Mouse (Mus musculus) stomach, embryonic 14.5 days (tissue): ENCODE data around the gene Rab44. TPM values are rescaled to one million over a fixed set of nuclear protein-coding genes. Genes with fewer than 3 reads are reported as not detected.

ENCODE experiments used
- ATAC-seq: fragments of 200-750 bp; cut with Nextera tagmentation; 2 replicates; pipeline ENCODE4 v1.8.0; 2017; ENCODE audit warnings: low read depth, moderate TSS enrichment; ENCODE audit not compliant: insufficient number of reproducible peaks, insufficient read depth, low FRiP score
- H3K27ac ChIP-seq: fragments of 300-500 bp; sonication (generic); 2 replicates; pipeline ENCODE4 v1.5.1; 2014; ENCODE audit warnings: mild to moderate bottlenecking, low read length, moderate library complexity, mixed read lengths
- H3K27me3 ChIP-seq: fragments of 300-500 bp; sonication (generic); 2 replicates; pipeline ENCODE4 v1.6.1; 2014; ENCODE audit warnings: low read length, control low read depth, mixed read lengths; ENCODE audit not compliant: control insufficient read depth, insufficient read depth
- H3K36me3 ChIP-seq: fragments of 300-500 bp; sonication (generic); 2 replicates; pipeline ENCODE4 v1.6.1; 2014; ENCODE audit warnings: mild to moderate bottlenecking, control low read depth, low read length, moderate library complexity, mixed read lengths; ENCODE audit not compliant: control insufficient read depth, insufficient read depth
- H3K4me1 ChIP-seq: fragments of 300-500 bp; sonication (generic); 2 replicates; pipeline ENCODE4 v1.6.1; 2014; ENCODE audit warnings: low read length, control low read depth, mixed read lengths; ENCODE audit not compliant: control insufficient read depth, insufficient read depth
- H3K4me2 ChIP-seq: fragments of 300-500 bp; sonication (generic); replicated peaks from 2 replicates; pipeline ENCODE4 v1.6.1; 2014; ENCODE audit warnings: low read depth, low read length, control low read depth
- H3K4me3 ChIP-seq: fragments of 300-500 bp; sonication (generic); 2 replicates; pipeline ENCODE4 v1.5.1; 2014; ENCODE audit warnings: low read depth, low read length, control low read depth
- H3K9ac ChIP-seq: fragments of 300-500 bp; sonication (generic); replicated peaks from 2 replicates; pipeline ENCODE4 v1.6.1; 2014; ENCODE audit warnings: low read depth, mild to moderate bottlenecking, control low read depth, low read length, moderate library complexity, mixed read lengths
- H3K9me3 ChIP-seq: fragments of 300-500 bp; sonication (generic); 2 replicates; pipeline ENCODE4 v1.6.1; 2016; ENCODE audit warnings: low read depth, low read length, control low read depth; ENCODE audit not compliant: control insufficient read depth
- WGBS: fragments of 180-500 bp; shearing (Covaris S2); extraction: QIAGEN DNeasy Blood & Tissue Kit; methylation state at CpG from one replicate; pipeline ENCODE4 v1.1.7; 2014; 5-methylcytosine and 5-hydroxymethylcytosine counted together
- polyA plus RNA-seq: library from polyadenylated mRNA; unstranded; fragments of >200 nt; fragmentation: Nextera tagmentation; extraction: Ambion mirVana; gene quantifications from 2 replicates; pipeline ENCODE4 v1.2.1, GENCODE M21; 2014

The Rab44 gene
- polyA plus RNA-seq, 1 experiment from 2014 or later: 0.39 TPM

DNA sequence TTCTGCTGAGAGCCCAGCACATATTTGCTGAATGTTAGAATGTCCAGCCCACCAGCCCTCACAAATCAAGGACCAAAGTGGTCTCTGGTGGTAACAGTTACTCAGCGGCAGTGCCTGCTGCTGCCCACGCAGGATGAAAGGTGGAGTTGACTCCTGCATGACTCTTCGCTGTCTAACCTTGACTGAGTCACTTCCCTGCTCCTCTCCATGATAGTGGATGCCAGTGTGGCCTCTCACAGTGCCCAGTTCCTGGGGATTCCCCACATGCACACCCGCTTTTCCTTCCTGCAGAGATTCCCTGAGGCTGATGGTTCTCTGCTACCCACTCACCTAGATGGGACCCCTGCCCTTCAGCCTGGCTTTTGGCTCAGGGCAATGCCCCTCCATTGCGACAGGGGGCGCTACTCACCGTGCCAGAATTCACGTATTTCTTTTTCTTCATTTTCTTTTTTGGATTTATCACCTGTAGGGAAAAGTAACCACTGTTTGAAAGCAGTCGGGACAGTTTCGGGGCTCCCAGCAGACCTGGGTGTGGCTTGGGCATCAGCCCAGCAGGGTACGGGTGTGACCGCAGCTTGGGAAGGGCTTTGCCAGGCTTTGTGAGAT is 55.2 kb downstream of the Rab44 start:
- Histone ChIP-seq H3K4me3 (no peak overlapping the region), H3K27ac (no peak overlapping the region), H3K4me1 (peaks cover 18% of the 10 kb centered on the region), H3K27me3 (no peaks in the 10 kb centered on the region), H3K9me3 (no peaks in the 10 kb centered on the region), H3K4me2 (no peak overlapping the region), H3K9ac (no peak overlapping the region), H3K36me3 (no peaks in the 10 kb centered on the region)
- 72% methylated on average over 12 of the region's 12 CpGs for WGBS
- no peak for ATAC-seq

DNA sequence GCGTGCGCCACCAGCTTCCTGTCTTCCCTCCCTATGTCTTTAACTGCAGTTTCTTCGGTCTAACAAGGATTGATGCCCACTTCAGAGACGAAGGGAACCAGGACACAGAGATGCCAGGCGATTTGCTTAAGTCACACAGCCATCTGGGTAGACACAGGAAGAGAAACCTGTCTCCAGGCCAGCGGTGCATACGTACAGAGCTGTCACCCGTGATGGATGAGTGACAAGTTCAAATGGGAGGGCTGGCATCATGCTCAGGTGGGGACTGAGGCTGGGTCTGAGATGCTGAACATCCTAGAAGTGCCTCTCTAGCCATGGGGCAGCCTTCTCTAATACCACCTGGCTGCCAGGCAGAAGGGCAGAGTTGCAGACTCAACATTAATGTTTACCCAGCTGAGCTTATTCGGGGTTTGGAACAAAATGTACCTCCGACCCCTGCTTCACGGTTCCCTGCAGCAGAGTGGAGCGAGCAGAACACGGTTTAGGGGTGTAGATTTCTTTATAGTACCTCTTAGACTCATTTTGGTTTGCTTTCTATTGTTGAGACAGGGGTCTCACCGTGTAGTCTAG is 56.6 kb downstream of the Rab44 start:
- H3K4me1 ChIP-seq: peaks cover 7% of the 10 kb centered on the region; the same call in 1 of the 2 replicates
- WGBS: 61% methylated on average over 14 of the region's 14 CpGs
- H3K27ac ChIP-seq: no peak overlapping the region
- H3K9ac ChIP-seq: no peak overlapping the region
- no peak for ATAC-seq
- no peak overlapping the region for H3K4me3 ChIP-seq
- no peaks in the 10 kb centered on the region for H3K27me3 ChIP-seq
- H3K4me2 ChIP-seq: no peak overlapping the region
- no peaks in the 10 kb centered on the region for H3K9me3 ChIP-seq
- no peaks in the 10 kb centered on the region for H3K36me3 ChIP-seq

DNA sequence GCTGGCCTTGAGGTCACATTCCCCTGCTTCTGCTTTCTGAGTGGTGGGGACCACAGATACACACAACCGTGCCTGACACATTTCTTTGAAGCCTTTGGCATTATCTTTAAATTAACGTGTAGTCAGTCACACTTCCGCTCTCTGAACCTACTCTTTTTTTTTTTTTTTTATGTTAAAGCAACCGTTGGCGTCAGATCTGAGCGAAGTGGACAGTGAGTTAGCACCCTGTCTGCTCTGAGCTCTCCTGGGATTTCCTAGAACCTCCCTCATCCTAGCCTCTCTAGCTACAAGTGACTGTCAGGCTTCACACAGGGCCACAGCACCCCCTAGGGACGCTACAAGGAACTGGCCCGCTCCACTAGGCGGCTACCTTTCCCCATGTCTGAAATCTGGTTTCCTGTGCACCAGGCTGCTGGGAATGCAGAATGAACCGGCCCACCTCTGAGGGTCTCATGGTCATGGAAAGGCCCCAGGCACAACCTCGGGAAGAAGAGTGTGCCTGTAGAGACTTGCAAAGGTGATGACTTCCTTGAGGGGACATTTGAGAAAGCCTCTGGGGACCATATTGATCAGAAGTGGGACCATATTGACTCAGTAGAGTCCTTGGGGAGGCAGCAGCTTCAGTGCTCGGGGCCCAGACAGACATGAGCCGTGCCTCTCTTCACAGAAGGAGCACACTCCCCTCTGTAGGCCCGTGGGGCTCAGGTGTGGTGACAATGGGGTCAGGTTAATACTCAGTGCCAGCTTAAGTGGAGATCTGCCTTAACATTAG is 57.2 kb downstream of the Rab44 start:
- 0 out of 2 replicates have a peak, but pooled peaks cover under 1% of the 10 kb centered on the region for H3K4me1 ChIP-seq
- no peak overlapping the region for H3K9ac ChIP-seq
- H3K27ac ChIP-seq: no peak overlapping the region
- no peaks in the 10 kb centered on the region for H3K27me3 ChIP-seq
- 20% methylated on average over 14 of the region's 14 CpGs for WGBS
- H3K4me3 ChIP-seq: no peak overlapping the region
- ATAC-seq: peak; percentile 63; the same call in 1 of the 2 replicates
- H3K4me2 ChIP-seq: no peak overlapping the region
- H3K36me3 ChIP-seq: no peaks in the 10 kb centered on the region
- H3K9me3 ChIP-seq: no peaks in the 10 kb centered on the region

DNA sequence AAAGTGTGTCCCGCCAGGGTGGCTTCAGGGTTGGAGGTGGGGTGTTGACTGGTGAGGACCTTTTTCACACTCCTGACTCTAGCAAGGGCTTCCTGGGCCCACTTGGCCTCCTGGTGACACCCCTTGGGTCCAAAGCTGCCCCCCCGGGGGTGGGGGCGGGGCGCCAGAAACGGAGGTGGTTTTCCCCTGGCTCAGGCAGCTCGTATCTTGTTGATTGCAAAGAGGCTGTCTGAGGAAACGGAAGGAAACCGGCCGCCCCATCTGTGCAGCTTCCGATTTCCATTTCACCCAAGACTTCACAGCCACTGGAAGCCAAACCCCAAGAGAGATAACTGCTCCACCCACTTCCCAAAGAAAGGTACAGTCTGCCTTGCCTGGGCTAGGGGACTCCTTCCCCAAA is 58.1 kb downstream of the Rab44 start:
- Histone ChIP-seq H3K36me3 (no peaks in the 10 kb centered on the region), H3K9ac (no peak overlapping the region), H3K4me2 (no peak overlapping the region), H3K4me1 (peaks cover 3% of the 10 kb centered on the region; the same call in 1 of the 2 replicates), H3K27me3 (no peaks in the 10 kb centered on the region), H3K4me3 (no peak overlapping the region), H3K27ac (no peak overlapping the region), H3K9me3 (no peaks in the 10 kb centered on the region)
- WGBS: 46% methylated on average over 10 of the region's 10 CpGs
- ATAC-seq: no peak

DNA sequence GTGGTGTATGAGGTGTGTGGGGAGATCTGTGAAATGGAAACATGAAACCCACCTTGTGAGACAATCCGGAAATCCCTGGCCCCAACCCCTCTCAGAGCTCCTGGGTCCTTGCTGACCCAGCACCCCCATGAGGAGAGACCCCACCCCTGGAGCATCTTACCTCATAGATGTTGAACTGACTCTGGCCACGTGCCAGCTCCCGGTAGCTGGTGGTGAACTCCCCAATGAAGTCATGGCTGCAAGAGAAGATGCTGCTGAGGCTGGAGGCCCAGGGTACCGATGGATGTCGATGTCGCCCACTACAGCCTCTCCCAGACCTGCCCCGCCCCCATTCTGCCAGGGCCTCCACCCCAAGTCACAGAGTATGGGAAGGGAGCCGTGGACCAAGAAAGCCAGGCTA is 59.2 kb downstream of the Rab44 start:
- peaks cover 3% of the 10 kb centered on the region; the same call in 1 of the 2 replicates for H3K4me1 ChIP-seq
- H3K27ac ChIP-seq: no peak overlapping the region
- no peak overlapping the region for H3K9ac ChIP-seq
- H3K9me3 ChIP-seq: no peaks in the 10 kb centered on the region
- no peaks in the 10 kb centered on the region for H3K36me3 ChIP-seq
- no peak overlapping the region for H3K4me2 ChIP-seq
- no peak for ATAC-seq
- 77% methylated on average over 8 of the region's 8 CpGs for whole genome bisulfite sequencing
- H3K4me3 ChIP-seq: no peak overlapping the region
- no peaks in the 10 kb centered on the region for H3K27me3 ChIP-seq

DNA sequence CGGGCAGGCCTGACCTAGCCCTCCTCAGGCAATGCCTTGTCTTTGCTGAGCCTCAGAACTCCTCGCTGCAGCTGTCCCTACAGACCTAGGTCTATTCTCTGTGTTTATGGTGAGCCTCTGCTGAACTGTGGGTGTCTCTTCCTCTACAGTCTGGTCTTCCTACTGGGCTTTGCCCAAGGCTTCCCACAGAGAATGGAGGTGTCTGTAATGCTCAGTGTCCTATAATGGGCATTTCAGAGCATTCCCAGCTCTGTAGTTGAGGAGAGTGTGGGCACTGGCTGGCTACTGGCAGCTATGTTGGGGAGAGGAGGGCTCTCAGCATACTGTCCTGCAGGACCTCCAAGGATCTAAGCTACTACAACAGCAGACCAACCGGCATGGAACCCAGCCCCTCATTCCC is 61.7 kb downstream of the Rab44 start:
- H3K4me3 ChIP-seq: no peak overlapping the region
- H3K4me2 ChIP-seq: no peak overlapping the region
- H3K36me3 ChIP-seq: no peaks in the 10 kb centered on the region
- ATAC-seq: no peak
- peaks cover 3% of the 10 kb centered on the region; the same call in 1 of the 2 replicates for H3K4me1 ChIP-seq
- 70% methylated on average over 3 of the region's 3 CpGs for WGBS
- no peaks in the 10 kb centered on the region for H3K9me3 ChIP-seq
- H3K27me3 ChIP-seq: no peaks in the 10 kb centered on the region
- H3K9ac ChIP-seq: no peak overlapping the region
- H3K27ac ChIP-seq: no peak overlapping the region

DNA sequence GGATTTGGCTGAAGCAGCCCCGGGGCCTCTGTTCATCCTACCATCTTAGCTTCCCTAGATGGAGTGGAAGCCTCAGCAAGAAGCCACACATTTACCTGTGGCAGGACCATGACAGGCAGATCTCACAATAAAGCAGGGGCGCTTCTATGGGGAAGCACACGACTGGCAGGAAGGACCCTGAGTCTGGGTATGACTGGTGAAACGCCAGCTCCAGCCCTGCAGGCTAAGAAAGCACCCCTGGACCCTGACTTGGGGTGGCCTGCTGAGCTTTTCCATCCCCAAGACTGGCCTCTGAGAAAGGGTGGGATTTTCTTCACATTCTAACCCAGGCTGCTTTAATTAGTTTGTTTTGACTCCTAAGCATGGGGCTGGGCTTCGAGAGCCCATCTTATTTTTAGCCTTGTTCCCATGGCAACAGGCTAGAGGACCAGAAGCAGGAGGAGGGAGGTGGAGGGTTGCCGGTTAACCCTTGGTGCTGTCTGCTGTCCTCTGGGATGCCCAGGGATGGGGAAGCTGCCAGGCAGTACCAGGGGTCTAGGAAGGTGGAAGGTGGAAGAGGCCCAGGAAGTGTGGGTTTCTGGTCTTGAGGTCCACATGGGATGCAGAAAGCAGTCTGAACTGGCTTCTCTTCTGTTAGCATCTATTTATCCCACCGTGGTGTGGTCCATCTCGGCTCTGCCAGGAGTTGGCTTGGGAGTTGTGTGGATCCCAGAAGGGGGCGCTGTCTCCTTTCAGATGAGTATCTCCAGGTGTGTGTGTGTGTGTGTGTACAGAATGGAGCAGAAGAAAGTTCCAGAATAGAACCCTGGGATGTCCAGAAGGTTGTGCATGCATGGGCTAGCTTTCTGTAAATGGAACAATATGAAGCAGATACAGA is 62.7 kb downstream of the Rab44 start:
- Histone ChIP-seq H3K4me2 (no peak overlapping the region), H3K9ac (no peak overlapping the region)

DNA sequence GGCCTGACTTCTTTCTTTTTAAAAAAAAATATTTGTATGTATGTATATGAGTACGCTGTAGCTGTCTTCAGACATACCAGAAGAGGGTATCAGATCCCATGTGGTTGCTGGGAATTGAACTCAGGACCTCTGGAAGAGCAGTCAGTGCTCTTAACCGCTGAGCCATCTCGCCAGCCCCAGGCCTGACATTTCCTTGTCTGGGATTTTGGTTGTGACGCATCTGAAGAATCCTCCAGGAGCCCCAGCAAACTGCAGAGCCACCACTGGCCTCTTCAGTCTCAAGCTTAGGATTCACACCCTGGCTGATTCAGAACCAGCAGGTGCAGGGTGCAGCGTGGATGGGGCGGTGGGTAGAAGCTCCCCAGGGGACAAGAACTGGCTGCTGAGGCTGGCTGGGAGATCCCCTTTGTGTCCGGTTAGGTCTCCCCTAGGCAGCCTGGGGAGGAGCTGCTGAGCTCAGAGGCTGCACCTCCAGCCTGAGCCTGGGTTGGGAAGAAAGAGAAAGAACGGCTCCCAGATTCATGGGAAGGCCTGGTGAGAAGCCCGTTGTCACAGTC is 64.6 kb downstream of the Rab44 start:
- Histone ChIP-seq H3K9ac (no peak overlapping the region), H3K27ac (no peak overlapping the region), H3K36me3 (no peaks in the 10 kb centered on the region), H3K4me1 (peaks cover 3% of the 10 kb centered on the region; the same call in 1 of the 2 replicates), H3K4me3 (no peak overlapping the region), H3K4me2 (no peak overlapping the region), H3K27me3 (no peaks in the 10 kb centered on the region), H3K9me3 (no peaks in the 10 kb centered on the region)
- WGBS: 77% methylated on average over 9 of the region's 9 CpGs
- ATAC-seq: no peak

More for the DNA sequence above, 62.7 kb downstream of the Rab44 start:
- H3K27me3 ChIP-seq: no peaks in the 10 kb centered on the region
- peak; percentile 59; the same call in 1 of the 2 replicates for ATAC-seq
- H3K9me3 ChIP-seq: no peaks in the 10 kb centered on the region
- no peaks in the 10 kb centered on the region for H3K36me3 ChIP-seq
- H3K4me3 ChIP-seq: no peak overlapping the region
- WGBS: 19% methylated on average over 9 of the region's 9 CpGs
- H3K27ac ChIP-seq: no peak overlapping the region
- H3K4me1 ChIP-seq: peaks cover 3% of the 10 kb centered on the region; the same call in 1 of the 2 replicates
